Mouse (Mus musculus): Measurements from ENCODE around the gene March6.

- TF ChIP-seq CTCF (IDR thresholded peaks at IDR 0.05) = peak; percentile 64
- no peak for TF ChIP-seq POLR2A (IDR thresholded peaks at IDR 0.05; ENCODE audit: insufficient read depth, low read depth, low read length)
- no peak for TF ChIP-seq EP300 (IDR thresholded peaks at IDR 0.05; ENCODE audit: insufficient read depth, low read depth, low read length)
Measured at GRCm38 (mm10) chr15:31517186-31517585, 13.7 kb downstream of the March6 start.

Data from heart, adult 2 months (tissue).